Comparison of ENCODE assay signal across 15 mouse cellular contexts in the genomic region with DNA sequence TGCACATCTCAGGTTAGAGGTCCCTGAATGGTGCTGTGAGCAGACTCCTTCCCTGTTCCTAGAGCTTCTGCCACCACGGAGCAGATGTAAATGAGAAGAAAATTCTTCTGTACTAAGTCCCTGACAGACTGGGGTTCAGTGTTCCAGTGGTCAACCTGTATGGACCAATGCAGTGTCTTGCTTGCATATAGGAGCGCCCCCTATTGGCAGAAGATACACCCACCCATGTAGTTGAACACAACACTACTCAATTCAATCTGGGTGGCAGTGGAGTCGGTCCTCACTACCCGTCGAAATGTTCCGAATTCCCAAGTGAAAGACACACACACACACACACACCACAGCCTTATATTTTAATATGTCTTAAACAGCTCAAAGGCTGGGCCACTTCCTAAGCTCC.
DNase-seq lines count a peak whose midpoint lies in the region; TF ChIP-seq lines count a peak whose summit lies in the region.
"Had no signal": no experiment of that assay in that cellular context is flagged by ENCODE, and none has a peak within 500 bp of the region (broad histone marks: within the 10 kb centered on the region; RNA-seq: fewer than 3 reads in every experiment).

No protein-coding gene starts in this region.

- intact Hi-C loops in heart, postnatal 36 days (cut with DNase I), result no loop called here
- intact Hi-C loops in left cerebral cortex, postnatal 10 days (cut with DNase I), result no loop called here

- 0 out of 2 replicates have a peak, but pooled peaks have one; percentile 21 for TF ChIP-seq CTCF in lung, adult 2 months (IDR thresholded peaks at IDR 0.05; ENCODE audit: insufficient read depth, low read length)
- peak; percentile 53 to 67 for TF ChIP-seq CTCF in CH12.LX (conservative IDR thresholded peaks at IDR 0.05 in 1 of 2, IDR thresholded peaks at IDR 0.05 in 1 of 2; ENCODE audit: low read depth in 2 of 2, low read length in 2 of 2)
- TF ChIP-seq CTCF in cerebellum, adult 2 months (IDR thresholded peaks at IDR 0.05; ENCODE audit: borderline replicate concordance, insufficient read depth, low read depth, low read length), result no peak

- H3K27me3 ChIP-seq in CH12.LX (replicated peaks), result no peaks in the 10 kb centered on the region
- H3K27me3 ChIP-seq in cerebellum, adult 2 months (ENCODE audit: control insufficient read depth, insufficient read depth, low read length), result no peaks in the 10 kb centered on the region
- H3K27me3 ChIP-seq: embryonic facial prominence, embryonic 12.5 days; limb, embryonic 13.5 days had no signal

- TF ChIP-seq RAD21 in CH12.LX (IDR thresholded peaks at IDR 0.05; ENCODE audit: low read depth, low read length), result peak; percentile 47

- no peak overlapping the region for H3K4me2 ChIP-seq in CH12.LX (ENCODE audit: insufficient read depth, low read depth, poor library complexity, severe bottlenecking)
- H3K4me2 ChIP-seq: embryonic facial prominence, embryonic 12.5 days; heart, embryonic 11.5 days; limb, embryonic 13.5 days had no signal

- in situ Hi-C loops in CH12.LX (cut with MboI; ENCODE audit: low pct_ligation_motif_present, low pct_unique_long_range_greater_than_20kb, low sequenced_read_pairs), result no loop called here

- 82% methylated on average over 6 of the region's 6 CpGs for WGBS in lung, adult 2 months
- WGBS in cerebellum, adult 2 months, result 74% methylated on average over 6 of the region's 6 CpGs

- no peak for TF ChIP-seq EP300 in CH12.LX (IDR thresholded peaks at IDR 0.05; ENCODE audit: low read length)

- TF ChIP-seq POLR2A in lung, adult 2 months (IDR thresholded peaks at IDR 0.05; ENCODE audit: borderline replicate concordance, extremely low read depth, low read depth, low read length), result no peak
- no peak for TF ChIP-seq POLR2A in CH12.LX (IDR thresholded peaks at IDR 0.05; ENCODE audit: low read depth, low read length)
- no peak for TF ChIP-seq POLR2A in cerebellum, adult 2 months (IDR thresholded peaks at IDR 0.05; ENCODE audit: borderline replicate concordance, insufficient read depth, low read length)

- H3K36me3 ChIP-seq in CH12.LX (replicated peaks in 1 of 2; ENCODE audit: control insufficient read depth in 1 of 2, insufficient read depth in 1 of 2, low read length in 1 of 2), result no peaks in the 10 kb centered on the region
- H3K36me3 ChIP-seq: embryonic facial prominence, embryonic 12.5 days; limb, embryonic 13.5 days had no signal

- peaks cover 2% of the 10 kb centered on the region for H3K9me3 ChIP-seq in CH12.LX (replicated peaks; ENCODE audit: low read length)
- H3K9me3 ChIP-seq: embryonic facial prominence, embryonic 12.5 days; limb, embryonic 13.5 days had no signal

- DNase-seq in heart, adult 11 months, result peak; percentile 71
- DNase-seq in heart, postnatal 36 days, result no peak
- no peak for DNase-seq in lung, adult 2 months
- no peak for DNase-seq in lung, postnatal 4 days
- DNase-seq in CH12.LX (ENCODE audit: extremely low read depth), result peak; percentile 38
- peak; percentile 44 for DNase-seq in induced T-regulatory cell, adult 2 months (ENCODE audit: low read depth)
- DNase-seq in cerebellum, adult 2 months, result no peak
- DNase-seq in left cerebral cortex, postnatal 10 days (ENCODE audit: extremely low spot score in 1 of 2, low spot score in 2 of 2), result no peak
- DNase-seq: adrenal gland, postnatal 10 days; cerebellum, adult 18-20 months; layer of hippocampus, adult 9-11 months; right cerebral cortex, postnatal 25 days had no signal

- H3K9ac ChIP-seq in CH12.LX (ENCODE audit: insufficient read depth, low read depth), result no peak overlapping the region
- H3K9ac ChIP-seq: embryonic facial prominence, embryonic 12.5 days; limb, embryonic 13.5 days had no signal

- H3K4me3 ChIP-seq in lung, adult 2 months (replicated peaks; ENCODE audit: extremely low read depth, low read depth, low read length), result no peak overlapping the region
- no peak overlapping the region for H3K4me3 ChIP-seq in CH12.LX (replicated peaks in 1 of 3; ENCODE audit: low read depth in 2 of 3, low read length in 2 of 3, poor library complexity in 1 of 3)
- H3K4me3 ChIP-seq in cerebellum, adult 2 months (replicated peaks; ENCODE audit: insufficient read depth, low read depth, low read length), result no peak overlapping the region
- H3K4me3 ChIP-seq: embryonic facial prominence, embryonic 12.5 days; limb, embryonic 13.5 days had no signal

- no peaks in the 10 kb centered on the region for H3K79me2 ChIP-seq in CH12.LX (replicated peaks; ENCODE audit: control insufficient read depth, extremely low read depth, insufficient read depth, poor library complexity, severe bottlenecking)

- dilution Hi-C loops in CH12.LX (cut with MboI; ENCODE audit: extremely low pct_ligation_motif_present, extremely low pct_unique_long_range_greater_than_20kb, low sequenced_read_pairs), result no loop called here

- no peaks in the 10 kb centered on the region; the same call in 1 of the 2 replicates for H3K4me1 ChIP-seq in lung, adult 2 months (ENCODE audit: control insufficient read depth, insufficient read depth, low read length)
- peaks cover 40 to 59% of the 10 kb centered on the region in 2 experiments for H3K4me1 ChIP-seq in CH12.LX (ENCODE audit: control insufficient read depth in 1 of 2, insufficient read depth in 2 of 2)
- H3K4me1 ChIP-seq in cerebellum, adult 2 months (ENCODE audit: control insufficient read depth, insufficient read depth, low read length), result no peaks in the 10 kb centered on the region
- H3K4me1 ChIP-seq: embryonic facial prominence, embryonic 12.5 days had no signal

- H3K27ac ChIP-seq in CH12.LX (ENCODE audit: insufficient read depth, low read depth), result no peak overlapping the region
- no peak overlapping the region for H3K27ac ChIP-seq in cerebellum, adult 2 months (ENCODE audit: insufficient read depth, low read length)
- H3K27ac ChIP-seq: embryonic facial prominence, embryonic 12.5 days; limb, embryonic 13.5 days had no signal

TF ChIP-seq in CH12.LX, 34 proteins besides CTCF, POLR2A, EP300 and RAD21:
- peak; percentile 38 for TF ChIP-seq SMC3 (IDR thresholded peaks at IDR 0.05; ENCODE audit: low read depth, low read length)
- no peak for TF ChIP-seq BHLHE40 (IDR thresholded peaks at IDR 0.05; ENCODE audit: low read depth, low read length)
- TF ChIP-seq ELF1 (IDR thresholded peaks at IDR 0.05; ENCODE audit: low read depth, low read length), result no peak

Comparison
In these comparisons a context has a peak if more than half of its experiments do, and no peak if none do; other contexts are left out.
1. DNase-seq: peak in heart, adult 11 months (single experiment), CH12.LX (single experiment) and induced T-regulatory cell, adult 2 months (single experiment); none in heart, postnatal 36 days (0 of 2), lung, adult 2 months (single experiment), lung, postnatal 4 days (0 of 2), cerebellum, adult 2 months (0 of 2) and left cerebral cortex, postnatal 10 days (0 of 2).